Comparison of ENCODE assay signal across 23 mouse cellular contexts in genomic region chr16:90963231-90963630, GRCm38 (mm10). TPM values are rescaled to one million over a fixed set of nuclear protein-coding genes. Genes with fewer than 3 reads are reported as not detected.
DNase-seq lines count a peak whose midpoint lies in the region; ATAC-seq lines count a peak whose summit lies in the region.
"Had no signal": no experiment of that assay in that cellular context is flagged by ENCODE, and none has a peak within 500 bp of the region (broad histone marks: within the 10 kb centered on the region; RNA-seq: fewer than 3 reads in every experiment).

No protein-coding gene starts in this region.

- H3K36me3 ChIP-seq in heart, embryonic 12.5 days, result peaks cover 35% of the 10 kb centered on the region
- peaks cover 63% of the 10 kb centered on the region for H3K36me3 ChIP-seq in liver, embryonic 13.5 days

- WGBS in heart, embryonic 12.5 days, result 89% methylated on average over 4 of the region's 4 CpGs
- 92% methylated on average over 4 of the region's 4 CpGs for WGBS in liver, embryonic 13.5 days (ENCODE audit: insufficient replicate concordance)

- no peak for ATAC-seq in heart, embryonic 12.5 days (ENCODE audit: insufficient number of reproducible peaks, low FRiP score)
- ATAC-seq in liver, embryonic 13.5 days (ENCODE audit: low read depth), result no peak
- ATAC-seq: activated CD4-positive, CD25-positive, alpha-beta regulatory T cell, adult 4 months; forebrain, embryonic 15.5 days had no signal

- 0 out of 2 replicates have a peak overlapping the region, but pooled peaks have one; percentile 3 for H3K4me2 ChIP-seq in heart, embryonic 12.5 days
- H3K4me2 ChIP-seq in liver, embryonic 13.5 days, result peak overlapping the region; percentile 61
- H3K4me2 ChIP-seq: embryonic facial prominence, embryonic 13.5 days; forebrain, embryonic 12.5 days; forebrain, embryonic 15.5 days; heart, embryonic 15.5 days; hindbrain, embryonic 12.5 days; hindbrain, embryonic 15.5 days had no signal

- intact Hi-C loops in heart, postnatal 36 days (cut with DNase I), result no loop called here

- H3K4me3 ChIP-seq in heart, embryonic 12.5 days, result no peak overlapping the region
- H3K4me3 ChIP-seq in liver, embryonic 13.5 days (replicated peaks), result no peak overlapping the region
- H3K4me3 ChIP-seq: embryonic facial prominence, embryonic 10.5 days; embryonic facial prominence, embryonic 13.5 days; forebrain, embryonic 12.5 days; forebrain, embryonic 15.5 days; heart, embryonic 15.5 days; hindbrain, embryonic 12.5 days; hindbrain, embryonic 15.5 days had no signal

- H3K4me1 ChIP-seq in heart, embryonic 12.5 days (replicated peaks), result no peaks in the 10 kb centered on the region
- peaks cover 36% of the 10 kb centered on the region for H3K4me1 ChIP-seq in liver, embryonic 13.5 days (replicated peaks)
- H3K4me1 ChIP-seq: embryonic facial prominence, embryonic 10.5 days; embryonic facial prominence, embryonic 13.5 days; forebrain, embryonic 12.5 days; forebrain, embryonic 15.5 days; heart, embryonic 15.5 days; hindbrain, embryonic 12.5 days; hindbrain, embryonic 15.5 days had no signal

- H3K9me3 ChIP-seq in heart, embryonic 12.5 days (replicated peaks), result no peaks in the 10 kb centered on the region
- no peaks in the 10 kb centered on the region for H3K9me3 ChIP-seq in liver, embryonic 13.5 days (replicated peaks)
- H3K9me3 ChIP-seq: embryonic facial prominence, embryonic 10.5 days; embryonic facial prominence, embryonic 13.5 days; forebrain, embryonic 12.5 days; forebrain, embryonic 15.5 days; heart, embryonic 15.5 days; hindbrain, embryonic 12.5 days; hindbrain, embryonic 15.5 days had no signal

- H3K27me3 ChIP-seq in heart, embryonic 12.5 days (replicated peaks), result no peaks in the 10 kb centered on the region
- H3K27me3 ChIP-seq in liver, embryonic 13.5 days, result no peaks in the 10 kb centered on the region
- H3K27me3 ChIP-seq: embryonic facial prominence, embryonic 13.5 days; forebrain, embryonic 12.5 days; forebrain, embryonic 15.5 days; heart, embryonic 15.5 days; hindbrain, embryonic 12.5 days; hindbrain, embryonic 15.5 days had no signal

- peak; percentile 79 for DNase-seq in heart, adult 11 months
- DNase-seq in heart, postnatal 36 days, result no peak
- DNase-seq in heart, adult 8-10 months (ENCODE audit: low spot score), result no peak
- DNase-seq in liver, embryonic 13.5 days, result no peak
- no peak for DNase-seq in lung, postnatal 25 days (ENCODE audit: low spot score)
- DNase-seq: adrenal gland, adult 8-10 months; adrenal gland, postnatal 25 days; cerebellum, adult 11-12 months; cerebellum, adult 8-10 months; cerebellum, postnatal 10 days; cerebellum, postnatal 36 days; embryo, embryonic 11 days; gastrocnemius, postnatal 25 days; heart, postnatal 10 days had no signal

- H3K9ac ChIP-seq in heart, embryonic 12.5 days, result no peak overlapping the region
- peak overlapping the region; percentile 44 for H3K9ac ChIP-seq in liver, embryonic 13.5 days
- H3K9ac ChIP-seq: embryonic facial prominence, embryonic 13.5 days; forebrain, embryonic 12.5 days; forebrain, embryonic 15.5 days; heart, embryonic 15.5 days; hindbrain, embryonic 12.5 days; hindbrain, embryonic 15.5 days had no signal

- H3K27ac ChIP-seq in heart, embryonic 12.5 days (ENCODE audit: poor library complexity, severe bottlenecking), result no peak overlapping the region
- peak overlapping the region; percentile 88 for H3K27ac ChIP-seq in liver, embryonic 13.5 days
- H3K27ac ChIP-seq: embryonic facial prominence, embryonic 10.5 days; embryonic facial prominence, embryonic 13.5 days; forebrain, embryonic 12.5 days; forebrain, embryonic 15.5 days; heart, embryonic 15.5 days; hindbrain, embryonic 12.5 days; hindbrain, embryonic 15.5 days had no signal

RNA-seq across cellular contexts. Expression of gene Cfap298, which starts 28.3 kb away (rescaled TPM):
- total RNA-seq in heart, postnatal 36 days (2021), result 10 to 100 TPM; 27.0 to 28.5 TPM
- 49.0 and 50.4 TPM in 2 replicates for polyA plus RNA-seq in heart, embryonic 12.5 days (2016; fragmentation: Nextera tagmentation; extraction: Ambion mirVana)
- 10 to 100 TPM; 21.5 to 32.6 (median 26.2) TPM for total RNA-seq in heart, adult 8-10 months (2022)
- 33.2 and 39.9 TPM in 2 replicates for polyA plus RNA-seq in liver, embryonic 13.5 days (2015; fragmentation: Nextera tagmentation; extraction: Ambion mirVana)

RNA-seq across cellular contexts. Expression of gene Synj1, which starts 47.9 kb away (rescaled TPM):
- 10 to 100 TPM; 29.1 to 29.6 TPM for total RNA-seq in heart, postnatal 36 days (2021)
- polyA plus RNA-seq in heart, embryonic 12.5 days (2016; fragmentation: Nextera tagmentation; extraction: Ambion mirVana), result 14.9 and 18.3 TPM in 2 replicates
- 10 to 100 TPM; 28.0 to 36.2 (median 29.7) TPM for total RNA-seq in heart, adult 8-10 months (2022)
- 13.0 and 17.5 TPM in 2 replicates for polyA plus RNA-seq in liver, embryonic 13.5 days (2015; fragmentation: Nextera tagmentation; extraction: Ambion mirVana)
